In genomic region chr9:110408099-110408773, GRCm38 (mm10) we compare ENCODE assay signal across 8 mouse cellular contexts. TPM values are rescaled to one million over a fixed set of nuclear protein-coding genes. Genes with fewer than 3 reads are reported as not detected.
DNase-seq lines count a peak whose midpoint lies in the region; ATAC-seq lines count a peak whose summit lies in the region.

Ptpn23 (minus strand) TSS chr9:110408213.

- H3K27me3 ChIP-seq in intestine, embryonic 14.5 days (replicated peaks; ENCODE audit: control insufficient read depth, insufficient read depth, low read length), result no peaks in the 10 kb centered on the region

- peaks cover 16% of the 10 kb centered on the region for H3K4me1 ChIP-seq in intestine, embryonic 14.5 days (replicated peaks; ENCODE audit: control insufficient read depth, insufficient read depth, low read length)

- H3K27ac ChIP-seq in intestine, embryonic 14.5 days (ENCODE audit: low read depth), result peak within 1 kb of the TSS; percentile 86

- peak within 1 kb of the TSS; percentile 78 for H3K9ac ChIP-seq in intestine, embryonic 14.5 days (ENCODE audit: low read length)

- intact Hi-C loops in left cerebral cortex, postnatal 14 days (cut with DNase I), result no loop called here

- no peaks in the 10 kb centered on the region for H3K9me3 ChIP-seq in intestine, embryonic 14.5 days (ENCODE audit: control insufficient read depth, low read length)

- peaks cover 9% of the 10 kb centered on the region; the same call in 1 of the 2 replicates for H3K36me3 ChIP-seq in intestine, embryonic 14.5 days (ENCODE audit: control insufficient read depth, insufficient read depth, low read length)

- WGBS in intestine, embryonic 14.5 days, result under 1% methylated on average over 38 of the region's 39 CpGs

- peak within 1 kb of the TSS; percentile 91 for H3K4me3 ChIP-seq in intestine, embryonic 14.5 days (ENCODE audit: low read depth, low read length)

- peak; percentile 92 to 94 for DNase-seq in adrenal gland, adult 18-20 months (ENCODE audit: low spot score in 2 of 2)
- peak; percentile 99 for DNase-seq in embryo, embryonic 11 days
- peak; percentile 96 for DNase-seq in gastrocnemius, postnatal 25 days
- peak; percentile 95 for DNase-seq in intestine, embryonic 14.5 days (ENCODE audit: low spot score)
- peak; percentile 95 to 96 for DNase-seq in left cerebral cortex, postnatal 14 days (ENCODE audit: low spot score in 2 of 2)
- DNase-seq in mesoderm, embryonic 11.5 days (ENCODE audit: low read depth, low spot score), result peak; percentile 99
- DNase-seq in right cerebral cortex, postnatal 36 days (ENCODE audit: low spot score in 2 of 2), result peak; percentile 89 to 92
- DNase-seq in yolk sac, embryonic 10.5 days (ENCODE audit: low spot score), result peak; percentile 98

- H3K4me2 ChIP-seq in intestine, embryonic 14.5 days (ENCODE audit: low read length), result peak within 1 kb of the TSS; percentile 75

- ATAC-seq in intestine, embryonic 14.5 days (replicated peaks; ENCODE audit: low FRiP score, low TSS enrichment, low read depth), result peak; percentile 92

RNA-seq across cellular contexts. Expression of gene Ptpn23, which starts in this region (rescaled TPM):
- total RNA-seq in adrenal gland, adult 18-20 months (2021), result 10 to 100 TPM; 67.2 to 70.7 TPM
- 1 to 10 TPM; 6.9 to 8.1 TPM for total RNA-seq in gastrocnemius, postnatal 25 days (2021)
- 17.6 and 18.7 TPM in 2 replicates for polyA plus RNA-seq in intestine, embryonic 14.5 days (2014; fragmentation: Nextera tagmentation; extraction: Ambion mirVana)
- total RNA-seq in left cerebral cortex, postnatal 14 days (2021), result 10 to 100 TPM; 54.2 to 59.7 TPM

Comparison
In these comparisons a context has a peak if more than half of its experiments do, and no peak if none do; other contexts are left out.
1. Peak in every context shown above with its lines: DNase-seq, ATAC-seq, H3K4me3 ChIP-seq and H3K27ac ChIP-seq.
2. RNA of gene Ptpn23 (total RNA-seq): 67.2 to 70.7 TPM in adrenal gland, adult 18-20 months and 54.2 to 59.7 TPM in left cerebral cortex, postnatal 14 days; 6.9 to 8.1 TPM in gastrocnemius, postnatal 25 days; every median in the first group is over 4 times any median in the second.